Mouse (Mus musculus): ENCODE results near the gene Fam129b.

DNA sequence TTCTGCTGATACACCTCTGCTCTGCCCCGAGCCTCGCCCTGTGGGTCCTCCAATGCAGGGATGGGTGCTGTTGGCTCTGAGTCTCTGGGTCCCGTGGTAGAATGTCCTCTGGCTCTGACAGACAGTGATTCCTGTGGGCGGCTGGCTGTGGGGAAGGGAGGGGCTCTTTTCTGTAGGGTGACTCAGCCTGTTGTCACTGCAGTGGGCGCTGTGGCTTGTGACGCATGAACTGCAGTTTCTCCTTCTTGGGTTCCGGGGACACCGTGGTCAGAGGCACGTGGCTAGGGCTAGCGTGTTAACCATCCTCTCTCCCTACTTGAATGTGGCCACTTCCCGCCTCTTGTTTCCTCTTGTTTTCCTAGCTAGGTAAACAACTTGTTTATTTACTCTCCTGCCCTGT, 41.6 kb downstream of the Fam129b start:
- TF ChIP-seq CTCF (conservative IDR thresholded peaks at IDR 0.05 in 1 of 2, IDR thresholded peaks at IDR 0.05 in 1 of 2; ENCODE audit: low read depth in 2 of 2, low read length in 2 of 2) (no peak), ZKSCAN1 (IDR thresholded peaks at IDR 0.05; ENCODE audit: borderline replicate concordance, low read depth, low read length) (no peak), ELF1 (IDR thresholded peaks at IDR 0.05; ENCODE audit: low read depth, low read length) (no peak), CHD2 (IDR thresholded peaks at IDR 0.05; ENCODE audit: low read length) (no peak), POLR2AphosphoS2 (IDR thresholded peaks at IDR 0.05; ENCODE audit: low read depth, low read length) (no peak), HCFC1 (IDR thresholded peaks at IDR 0.05; ENCODE audit: low read depth, low read length) (no peak), MAFK (IDR thresholded peaks at IDR 0.05; ENCODE audit: insufficient replicate concordance, low read length) (no peak), RCOR1 (conservative IDR thresholded peaks at IDR 0.05; ENCODE audit: low read depth, low read length) (no peak), POLR2A (IDR thresholded peaks at IDR 0.05; ENCODE audit: low read depth, low read length) (no peak)
